Mouse (Mus musculus): Measurements from ENCODE around the gene Sntb2. TPM values are rescaled to one million over a fixed set of nuclear protein-coding genes. Genes with fewer than 3 reads are reported as not detected.

Gene Sntb2
- total and polyA plus RNA-seq, 3 experiments = 3.6 to 3.8 TPM; not detected in 1

- H3K9me3 ChIP-seq (replicated peaks; ENCODE audit: insufficient read depth, low read length) = no peaks in the 10 kb centered on the region
- no peak overlapping the region for H3K27ac ChIP-seq (ENCODE audit: control insufficient read depth, low read depth, low read length)
- no peaks in the 10 kb centered on the region for H3K36me3 ChIP-seq (ENCODE audit: control insufficient read depth in 1 of 2, insufficient read depth in 2 of 2, low read length in 2 of 2)
- H3K4me3 ChIP-seq (ENCODE audit: control insufficient read depth in 1 of 2, insufficient read depth in 1 of 2, low read depth in 2 of 2, low read length in 2 of 2) = no peak overlapping the region
- no peaks in the 10 kb centered on the region for H3K79me2 ChIP-seq (ENCODE audit: control insufficient read depth, insufficient read depth, low read length, poor library complexity)
- H3K9ac ChIP-seq (ENCODE audit: control insufficient read depth, low read depth, low read length, poor library complexity, severe bottlenecking) = no peak overlapping the region
- H3K4me1 ChIP-seq (ENCODE audit: control insufficient read depth in 1 of 2, insufficient read depth in 2 of 2, low read length in 2 of 2) = no peaks in the 10 kb centered on the region
- TF ChIP-seq TAL1 (IDR thresholded peaks at IDR 0.05; ENCODE audit: low read length) = no peak
- TF ChIP-seq CTCF (IDR thresholded peaks at IDR 0.05 in 2 of 3, conservative IDR thresholded peaks at IDR 0.05 in 1 of 3; ENCODE audit: control insufficient read depth in 1 of 3, insufficient read depth in 1 of 3, low read depth in 2 of 3, low read length in 3 of 3, poor library complexity in 1 of 3, severe bottlenecking in 1 of 3) = no peak
- TF ChIP-seq EP300 (IDR thresholded peaks at IDR 0.05; ENCODE audit: low read depth in 1 of 2, low read length in 2 of 2) = no peak
- no peak for TF ChIP-seq MYB (IDR thresholded peaks at IDR 0.05; ENCODE audit: low read depth, low read length)
- TF ChIP-seq ZKSCAN1 (IDR thresholded peaks at IDR 0.05; ENCODE audit: low read depth, low read length) = no peak
- TF ChIP-seq TCF12 (IDR thresholded peaks at IDR 0.05; ENCODE audit: low read depth, low read length) = no peak
- TF ChIP-seq NRF1 (IDR thresholded peaks at IDR 0.05; ENCODE audit: insufficient read depth, low read depth, low read length, poor library complexity, severe bottlenecking) = no peak
- TF ChIP-seq MEF2A (IDR thresholded peaks at IDR 0.05; ENCODE audit: extremely low read depth, insufficient replicate concordance, low read depth, low read length, poor library complexity, severe bottlenecking) = no peak
- TF ChIP-seq SMC3 (IDR thresholded peaks at IDR 0.05; ENCODE audit: low read depth, low read length) = no peak
- TF ChIP-seq GATA1 (IDR thresholded peaks at IDR 0.05; ENCODE audit: low read depth, low read length) = no peak
- TF ChIP-seq HCFC1 (IDR thresholded peaks at IDR 0.05; ENCODE audit: low read depth, low read length) = no peak
- no peak for TF ChIP-seq ELF1 (IDR thresholded peaks at IDR 0.05; ENCODE audit: low read depth, low read length)
- TF ChIP-seq CHD2 (IDR thresholded peaks at IDR 0.05; ENCODE audit: low read length) = no peak
- no peak for TF ChIP-seq MXI1 (IDR thresholded peaks at IDR 0.05; ENCODE audit: low read depth, low read length)
- no peak for TF ChIP-seq ZNF384 (IDR thresholded peaks at IDR 0.05; ENCODE audit: low read depth, low read length)
- no peak for TF ChIP-seq MAFK (IDR thresholded peaks at IDR 0.05; ENCODE audit: borderline replicate concordance, low read depth, low read length)
- TF ChIP-seq POLR2AphosphoS5 (IDR thresholded peaks at IDR 0.05; ENCODE audit: borderline replicate concordance, low read depth, low read length) = no peak
- no peak for TF ChIP-seq POLR2A (IDR thresholded peaks at IDR 0.05; ENCODE audit: control insufficient read depth in 1 of 2, insufficient read depth in 1 of 2, low read depth in 1 of 2, low read length in 2 of 2, poor library complexity in 1 of 2)
- no peak for TF ChIP-seq JUND (IDR thresholded peaks at IDR 0.05; ENCODE audit: low read depth, low read length)
- TF ChIP-seq ZC3H11A (IDR thresholded peaks at IDR 0.05; ENCODE audit: low read depth, low read length) = no peak
- no peaks in the 10 kb centered on the region for H3K27me3 ChIP-seq (ENCODE audit: control insufficient read depth in 1 of 2, insufficient read depth in 2 of 2, low read length in 2 of 2)
- no peak for DNase-seq (ENCODE audit: low read depth, low spot score)
Observed at GRCm38 (mm10) chr8:107007795-107008194, 72.2 kb downstream of the Sntb2 start.

GRCm38 (mm10) chr8:107012666-107013065, 77.1 kb downstream of the Sntb2 start:
- no peaks in the 10 kb centered on the region for H3K4me1 ChIP-seq (ENCODE audit: control insufficient read depth in 1 of 2, insufficient read depth in 2 of 2, low read length in 2 of 2)
- TF ChIP-seq HCFC1 (IDR thresholded peaks at IDR 0.05; ENCODE audit: low read depth, low read length) = no peak
- no peak for TF ChIP-seq KAT2A (conservative IDR thresholded peaks at IDR 0.05; ENCODE audit: low read depth, low read length)
- no peak for TF ChIP-seq ZKSCAN1 (IDR thresholded peaks at IDR 0.05; ENCODE audit: low read depth, low read length)
- H3K9ac ChIP-seq (ENCODE audit: control insufficient read depth, low read depth, low read length, poor library complexity, severe bottlenecking) = no peak overlapping the region
- no peaks in the 10 kb centered on the region for H3K27me3 ChIP-seq (ENCODE audit: control insufficient read depth in 1 of 2, insufficient read depth in 2 of 2, low read length in 2 of 2)
- H3K27ac ChIP-seq (ENCODE audit: control insufficient read depth, low read depth, low read length) = no peak overlapping the region
- H3K79me2 ChIP-seq (ENCODE audit: control insufficient read depth, insufficient read depth, low read length, poor library complexity) = no peaks in the 10 kb centered on the region
- H3K4me3 ChIP-seq (ENCODE audit: control insufficient read depth in 1 of 2, insufficient read depth in 1 of 2, low read depth in 2 of 2, low read length in 2 of 2) = no peak overlapping the region
- H3K9me3 ChIP-seq (replicated peaks; ENCODE audit: insufficient read depth, low read length) = no peaks in the 10 kb centered on the region
- no peaks in the 10 kb centered on the region for H3K36me3 ChIP-seq (ENCODE audit: control insufficient read depth in 1 of 2, insufficient read depth in 2 of 2, low read length in 2 of 2)
- DNase-seq (ENCODE audit: low read depth, low spot score) = no peak
